Mouse (Mus musculus) right cerebral cortex, postnatal 25 days (tissue): Measurements from ENCODE around the gene Cbfa2t3.

ENCODE experiments used
- DNase-seq: peaks from one replicate; pipeline ENCODE4 v3.0.0; 2022

Cbfa2t3 gene

GRCm38 (mm10) chr8:122717869-122718509, 19.1 kb upstream of the Cbfa2t3 start:
- no peak for DNase-seq

GRCm38 (mm10) chr8:122716566-122716965, 17.7 kb upstream of the Cbfa2t3 start:
- DNase-seq = no peak

GRCm38 (mm10) chr8:122713157-122713518, 14.2 kb upstream of the Cbfa2t3 start:
- DNase-seq = no peak

GRCm38 (mm10) chr8:122712411-122713156, 13.7 kb upstream of the Cbfa2t3 start:
- no peak for DNase-seq

GRCm38 (mm10) chr8:122711891-122712365, 13.0 kb upstream of the Cbfa2t3 start:
- no peak for DNase-seq

GRCm38 (mm10) chr8:122711480-122711879, 12.6 kb upstream of the Cbfa2t3 start:
- DNase-seq = no peak

- peak; percentile 47 for DNase-seq
Measured at GRCm38 (mm10) chr8:122709340-122710111, 10.6 kb upstream of the Cbfa2t3 start.

GRCm38 (mm10) chr8:122707184-122707583, 8.3 kb upstream of the Cbfa2t3 start:
- no peak for DNase-seq

- no peak for DNase-seq
Measured at GRCm38 (mm10) chr8:122705901-122706561, 7.1 kb upstream of the Cbfa2t3 start.

- DNase-seq = no peak
Measured at GRCm38 (mm10) chr8:122704612-122705011, 5.7 kb upstream of the Cbfa2t3 start.

GRCm38 (mm10) chr8:122702957-122703356, 4.0 kb upstream of the Cbfa2t3 start:
- no peak for DNase-seq

- no peak for DNase-seq
Measured at GRCm38 (mm10) chr8:122702301-122702941, 3.5 kb upstream of the Cbfa2t3 start.

- no peak for DNase-seq
Measured at GRCm38 (mm10) chr8:122701441-122702185, 2.7 kb upstream of the Cbfa2t3 start.

GRCm38 (mm10) chr8:122700628-122701027, 1.7 kb upstream of the Cbfa2t3 start:
- DNase-seq = no peak

GRCm38 (mm10) chr8:122698254-122698768, 598 bp downstream of the Cbfa2t3 start:
- no peak for DNase-seq

GRCm38 (mm10) chr8:122697586-122697985, 1.3 kb downstream of the Cbfa2t3 start:
- DNase-seq = no peak

GRCm38 (mm10) chr8:122697181-122697581, 1.7 kb downstream of the Cbfa2t3 start:
- no peak for DNase-seq

- no peak for DNase-seq
Measured at GRCm38 (mm10) chr8:122695438-122696042, 3.4 kb downstream of the Cbfa2t3 start.

GRCm38 (mm10) chr8:122692152-122692551, 6.8 kb downstream of the Cbfa2t3 start:
- no peak for DNase-seq

GRCm38 (mm10) chr8:122691018-122691417, 7.9 kb downstream of the Cbfa2t3 start:
- no peak for DNase-seq

GRCm38 (mm10) chr8:122689315-122689714, 9.6 kb downstream of the Cbfa2t3 start:
- no peak for DNase-seq
